Mouse (Mus musculus) olfactory bulb, adult 2 months (tissue): ENCODE measurements around the gene Aatf. TPM values are rescaled to one million over a fixed set of nuclear protein-coding genes. Genes with fewer than 3 reads are reported as not detected.

Experiments
- H3K27ac ChIP-seq: fragments of 200-500 bp; 2 replicates; pipeline ENCODE4 v1.5.1; 2012; ENCODE audit warnings: low read depth, low read length; ENCODE audit not compliant: insufficient read depth
- H3K4me1 ChIP-seq: fragments of 200-500 bp; 2 replicates; pipeline ENCODE4 v1.6.1; 2012; ENCODE audit warnings: low read length; ENCODE audit not compliant: control insufficient read depth, insufficient read depth
- H3K4me3 ChIP-seq: fragments of 200-500 bp; 2 replicates; pipeline ENCODE4 v1.5.1; 2012; ENCODE audit warnings: mild to moderate bottlenecking, low read depth, low read length, moderate library complexity; ENCODE audit not compliant: insufficient read depth
- CTCF ChIP-seq: fragments of 200-500 bp; IDR thresholded peaks from 2 replicates; pipeline ENCODE4 v1.5.1; 2012; ENCODE audit warnings: low read depth, mild to moderate bottlenecking, low read length, moderate library complexity; ENCODE audit not compliant: insufficient read depth
- POLR2A ChIP-seq: fragments of 200-500 bp; IDR thresholded peaks from 2 replicates; pipeline ENCODE4 v1.6.1; 2012; ENCODE audit warnings: mild to moderate bottlenecking, low read depth, low read length, moderate library complexity; ENCODE audit not compliant: insufficient read depth
- WGBS: fragments of 180-500 bp; shearing (Covaris S2); methylation state at CpG from one replicate; pipeline ENCODE4 v1.1.7; 2018; 5-methylcytosine and 5-hydroxymethylcytosine counted together
- polyA plus RNA-seq: library from polyadenylated mRNA; stranded (reverse); fragments of >200 nt; gene quantifications from 2 replicates; pipeline ENCODE4 v1.2.4, GENCODE M21; 2012; ENCODE audit warnings: low replicate concordance; ENCODE audit not compliant: missing spikeins, insufficient read depth, insufficient read length

Gene Aatf
- polyA plus RNA-seq, 1 experiment: not detected

- 8% methylated on average over 14 of the region's 14 CpGs for whole genome bisulfite sequencing
- no peak overlapping the region for H3K27ac ChIP-seq
- H3K4me1 ChIP-seq: peaks cover 3% of the 10 kb centered on the region; the same call in 1 of the 2 replicates
- TF ChIP-seq POLR2A: no peak
- no peak for TF ChIP-seq CTCF
- no peak overlapping the region for H3K4me3 ChIP-seq
These were observed 16.7 kb upstream of the Aatf start for GRCm38 (mm10) chr11:84529797-84530703.

GRCm38 (mm10) chr11:84529143-84529755 lies 15.9 kb upstream of the Aatf start:
- Histone ChIP-seq H3K27ac (no peak overlapping the region), H3K4me3 (no peak overlapping the region), H3K4me1 (peaks cover 6% of the 10 kb centered on the region; the same call in 1 of the 2 replicates)
- 3% methylated on average over 24 of the region's 24 CpGs for WGBS
- TF ChIP-seq CTCF (no peak), POLR2A (no peak)

- WGBS: 5% methylated on average over 29 of the region's 29 CpGs
- TF ChIP-seq POLR2A (no peak), CTCF (no peak)
- H3K4me3 ChIP-seq: no peak overlapping the region
- no peak overlapping the region for H3K27ac ChIP-seq
- H3K4me1 ChIP-seq: peaks cover 6% of the 10 kb centered on the region; the same call in 1 of the 2 replicates
These were observed 13.9 kb upstream of the Aatf start for GRCm38 (mm10) chr11:84526976-84527860.

GRCm38 (mm10) chr11:84526451-84526850 lies 13.1 kb upstream of the Aatf start:
- TF ChIP-seq CTCF: no peak
- TF ChIP-seq POLR2A: no peak
- WGBS: 2% methylated on average over 10 of the region's 10 CpGs
- H3K27ac ChIP-seq: no peak overlapping the region
- peaks cover 6% of the 10 kb centered on the region; the same call in 1 of the 2 replicates for H3K4me1 ChIP-seq
- no peak overlapping the region for H3K4me3 ChIP-seq

GRCm38 (mm10) chr11:84525421-84526274 lies 12.3 kb upstream of the Aatf start, which contains the start of gene Lhx1:
Lhx1 (minus strand) TSS chr11:84525535.
- under 1% methylated on average over 64 of the region's 64 CpGs for WGBS
- Histone ChIP-seq H3K27ac (no peak within 1 kb of the TSS), H3K4me3 (no peak within 1 kb of the TSS), H3K4me1 (peaks cover 6% of the 10 kb centered on the region; the same call in 1 of the 2 replicates)
- TF ChIP-seq POLR2A (no peak), CTCF (no peak)

GRCm38 (mm10) chr11:84524511-84525270 lies 11.4 kb upstream of the Aatf start:
- 2% methylated on average over 48 of the region's 48 CpGs for WGBS
- no peak overlapping the region for H3K27ac ChIP-seq

GRCm38 (mm10) chr11:84523841-84524510 lies 10.7 kb upstream of the Aatf start:
- Histone ChIP-seq H3K4me3 (no peak overlapping the region), H3K4me1 (peaks cover 9% of the 10 kb centered on the region; the same call in 1 of the 2 replicates), H3K27ac (no peak overlapping the region)
- 2% methylated on average over 35 of the region's 35 CpGs for WGBS
- TF ChIP-seq CTCF (no peak), POLR2A (no peak)

More at GRCm38 (mm10) chr11:84524511-84525270, 11.4 kb upstream of the Aatf start:
- TF ChIP-seq POLR2A: no peak
- no peak for TF ChIP-seq CTCF
- Histone ChIP-seq H3K4me1 (peaks cover 9% of the 10 kb centered on the region; the same call in 1 of the 2 replicates), H3K4me3 (no peak overlapping the region)
